Mouse (Mus musculus) left cerebral cortex, adult 6 months (tissue): ENCODE measurements around the gene Nkap. TPM values are rescaled to one million over a fixed set of nuclear protein-coding genes. Genes with fewer than 3 reads are reported as not detected.

Experiments used
- long read RNA-seq, 2 experiments: library from polyadenylated mRNA; unstranded; transcript quantifications; one replicate each; pipeline ENCODE4 v2.0.0; 2019 to 2020
- polyA plus RNA-seq: library from polyadenylated mRNA; unstranded; fragments of <200 nt; fragmentation: Nextera tagmentation; gene quantifications from 2 replicates; pipeline ENCODE4 v1.2.3, GENCODE M21; 2021

The Nkap gene
- 7.7 and 7.9 TPM in 2 replicates for polyA plus RNA-seq
- long read RNA-seq, experiment 1, full-length matches to known transcripts: 19 of 34 reads
- long read RNA-seq, experiment 1, partial matches to known transcripts: 7 of 34 reads
- long read RNA-seq, experiment 1, other reads (novel, unspliced or antisense): 8 of 34 reads
- long read RNA-seq, experiment 2, full-length matches to known transcripts: 1 of 38 reads
- long read RNA-seq, experiment 2, partial matches to known transcripts: 37 of 38 reads
- long read RNA-seq, experiment 2, other reads (novel, unspliced or antisense): 0 of 38 reads

DNA sequence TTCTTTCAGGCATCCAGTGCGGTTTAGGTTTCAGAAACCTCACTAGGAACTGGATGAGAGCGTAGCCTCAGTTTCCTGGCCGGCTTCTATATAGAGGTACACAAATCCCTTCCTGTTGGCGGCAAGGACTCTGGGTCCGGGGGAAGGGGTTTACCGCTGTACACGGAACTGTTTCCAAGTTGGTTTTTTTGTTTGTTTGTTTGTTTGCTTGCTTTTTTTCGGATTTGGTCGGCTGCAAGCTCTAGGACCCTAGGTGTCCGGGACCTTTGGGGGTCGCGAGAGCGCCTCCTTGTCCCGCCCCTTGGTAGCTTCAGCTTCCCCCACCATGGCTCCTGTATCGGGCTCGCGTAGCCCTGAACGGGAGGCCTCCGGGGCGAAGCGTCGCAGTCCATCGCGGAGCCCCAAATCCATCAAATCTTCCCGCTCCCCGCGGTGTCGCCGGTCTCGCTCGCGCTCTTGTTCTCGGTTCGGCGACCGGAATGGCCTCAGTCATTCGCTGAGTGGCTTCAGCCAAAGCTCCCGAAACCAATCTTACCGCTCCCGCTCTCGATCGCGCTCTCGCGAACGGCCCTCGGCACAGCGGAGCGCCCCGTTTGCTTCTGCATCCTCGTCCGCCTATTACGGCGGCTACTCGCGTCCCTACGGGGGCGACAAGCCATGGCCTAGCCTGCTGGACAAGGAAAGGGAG is at the start of gene Nkap:
Gene Nkap, plus strand, starts transcription at position 125 of the 688 bp plus-strand sequence.

DNA sequence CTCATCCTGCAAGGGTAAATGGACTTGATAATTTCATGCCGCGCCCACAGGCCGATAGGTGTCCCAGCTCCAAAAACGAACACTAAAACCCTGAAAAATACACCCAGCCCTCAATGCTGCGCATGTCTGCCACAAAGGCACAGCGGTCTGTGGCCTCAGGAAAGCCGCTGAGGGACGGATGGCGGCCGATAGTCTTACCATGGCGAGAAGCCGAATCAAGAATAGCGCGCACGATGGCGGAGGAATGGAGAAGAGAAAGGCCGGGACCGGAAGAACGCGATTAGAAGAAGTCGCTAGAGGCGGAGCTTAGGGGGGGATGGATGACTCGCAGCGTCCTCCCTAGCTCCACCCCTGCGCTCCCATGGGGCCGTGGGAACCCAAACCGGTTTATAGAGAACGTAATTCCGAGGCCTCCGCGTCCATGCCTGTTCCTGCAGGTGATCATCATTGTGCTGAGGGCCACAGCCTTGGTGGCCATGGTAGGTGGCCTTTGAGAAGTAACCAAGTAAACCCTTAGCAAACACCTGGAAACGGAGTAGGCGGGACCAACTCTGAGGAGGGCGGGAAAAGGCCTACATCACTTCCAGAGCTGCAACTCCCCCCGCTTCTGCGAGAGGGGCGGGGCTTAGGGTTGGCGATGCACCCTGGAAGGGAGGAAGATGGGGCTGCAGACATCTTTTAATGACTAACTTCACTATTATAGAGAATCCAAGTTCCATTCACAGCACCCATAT is 41.5 kb upstream of the Nkap start, which contains the start of gene Rpl39:
Gene Rpl39, minus strand, starts transcription at position 476 of the 734 bp plus-strand sequence.

DNA sequence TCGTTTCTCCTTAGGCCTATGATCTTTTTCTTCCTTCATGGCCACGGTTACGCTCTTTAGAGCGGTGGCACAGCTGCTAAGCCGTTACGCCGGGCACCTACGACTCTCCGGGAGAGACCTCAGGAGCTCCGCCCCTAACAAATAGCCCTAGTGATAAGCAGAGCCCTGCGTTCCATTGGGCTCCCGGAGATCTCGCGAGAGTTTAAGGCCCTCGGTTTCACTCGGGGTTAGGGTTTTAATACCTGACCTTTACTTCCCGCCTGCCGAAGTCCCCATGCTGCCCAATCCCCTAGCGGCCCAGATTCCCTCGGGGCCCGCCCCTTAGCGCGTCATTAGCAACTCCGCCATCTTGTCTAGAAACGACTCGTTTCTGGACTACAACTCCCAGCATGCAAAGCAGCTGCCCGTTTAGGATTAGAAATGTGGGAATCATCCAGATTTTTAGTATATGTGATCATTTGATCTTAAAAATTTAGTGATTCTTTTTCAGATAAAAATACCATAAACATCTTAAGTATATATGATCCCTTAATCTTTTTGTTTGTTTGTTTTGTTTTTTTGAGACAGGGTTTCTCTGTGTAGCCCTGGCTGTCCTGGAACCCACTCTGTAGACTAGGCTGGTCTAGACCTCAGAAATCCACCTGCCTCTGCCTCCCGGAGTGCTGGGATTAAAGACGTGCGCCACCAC is 16.3 kb upstream of the Nkap start, which contains the start of gene Upf3b:
Gene Upf3b, minus strand, starts transcription at position 130 of the 688 bp plus-strand sequence.

DNA sequence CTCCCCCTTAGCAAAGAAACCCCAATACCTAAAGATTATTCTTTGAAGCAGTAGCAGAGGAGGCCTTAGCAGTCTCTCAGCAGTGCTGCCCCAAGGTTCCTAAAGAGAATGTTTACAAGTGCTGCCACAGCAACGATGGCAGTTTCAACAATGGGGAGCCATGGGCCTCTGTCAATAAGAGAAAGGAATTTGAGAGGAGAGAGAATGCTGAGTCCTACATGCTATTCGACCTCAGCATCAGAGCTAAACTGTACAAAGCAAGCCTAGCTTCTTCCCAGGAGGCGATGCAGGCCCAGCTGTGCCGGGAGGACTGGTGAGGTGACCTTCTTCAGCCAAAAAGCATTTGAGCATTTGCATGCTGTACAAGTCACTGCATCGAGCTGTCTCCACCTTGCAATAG is 42.1 kb downstream of the Nkap start, which contains the start of gene Akap14:
Gene Akap14, minus strand, starts transcription at position 101 of the 400 bp plus-strand sequence.

DNA sequence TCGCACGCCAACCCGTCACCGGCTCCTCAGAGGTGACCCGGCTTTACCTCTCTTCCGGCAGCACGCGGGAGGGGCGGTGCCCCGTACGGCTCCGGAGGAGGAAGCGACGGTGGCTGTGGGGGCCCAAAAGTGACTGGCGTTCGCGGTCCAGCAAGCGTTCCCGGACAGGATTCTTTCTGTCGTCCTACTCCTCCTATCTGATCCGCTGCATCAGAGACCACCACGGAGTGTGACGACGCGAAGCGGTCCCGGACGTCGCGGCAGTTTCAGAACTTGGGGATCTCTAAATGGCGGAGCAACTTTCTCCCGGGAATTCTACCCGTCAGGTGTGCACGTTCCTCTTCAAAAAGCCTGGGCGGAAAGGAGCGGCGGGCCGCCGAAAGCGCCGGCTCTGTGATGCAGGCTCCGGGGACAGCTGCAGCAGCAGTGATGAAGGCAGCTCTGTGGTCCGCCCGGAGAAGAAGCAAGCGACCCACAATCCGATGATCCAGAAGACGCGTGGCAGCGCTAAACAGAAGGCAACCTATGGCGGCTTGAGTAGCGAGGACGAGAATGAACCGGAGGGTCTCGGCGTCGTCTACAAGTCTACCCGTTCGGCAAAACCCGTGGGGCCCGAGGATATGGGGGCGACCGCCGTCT is 64.6 kb downstream of the Nkap start, which contains the start of the genes Ndufa1 and Rnf113a1:
Gene Ndufa1, minus strand, starts transcription at position 59 of the 639 bp plus-strand sequence.
Gene Rnf113a1, plus strand, starts transcription at position 141 of the 639 bp plus-strand sequence.

Other genes with a start within 250 kb of the Nkap start
- 9.8 and 12.4 TPM in 2 replicates for gene Nkrf, start 223.9 kb upstream of the Nkap start, polyA plus RNA-seq
- gene Sept6, start 135.0 kb upstream of the Nkap start, polyA plus RNA-seq: 46.3 and 57.1 TPM in 2 replicates
- not detected in 2 replicates for gene Sowahd, start 78.0 kb upstream of the Nkap start, polyA plus RNA-seq
- 1,355 and 1,427 TPM in 2 replicates for gene Rpl39, start 41.4 kb upstream of the Nkap start, polyA plus RNA-seq
- gene Upf3b, start 16.5 kb upstream of the Nkap start, polyA plus RNA-seq: 9.1 and 9.4 TPM in 2 replicates
- gene Akap14, start 42.0 kb downstream of the Nkap start, polyA plus RNA-seq: 0.08 TPM in 1 of 2 replicates, not detected in the other
- gene Ndufa1, start 64.4 kb downstream of the Nkap start, polyA plus RNA-seq: 1,185 and 1,422 TPM in 2 replicates
- gene Rnf113a1, start 64.5 kb downstream of the Nkap start, polyA plus RNA-seq: 12.6 and 16.1 TPM in 2 replicates
- not detected in 2 replicates for gene Gm9, start 84.2 kb downstream of the Nkap start, polyA plus RNA-seq
- gene Rhox1, start 95.5 kb downstream of the Nkap start, polyA plus RNA-seq: not detected in 2 replicates
- not detected in 2 replicates for gene Rhox2a, start 118.2 kb downstream of the Nkap start, polyA plus RNA-seq
- gene Rhox3a, start 123.1 kb downstream of the Nkap start, polyA plus RNA-seq: not detected in 2 replicates
- gene Rhox4a, start 138.5 kb downstream of the Nkap start, polyA plus RNA-seq: not detected in 2 replicates